Mouse (Mus musculus) lung, embryonic 15.5 days (tissue): ENCODE measurements at regions not wholly inside any gene's neighbourhood (a gene's known extent, or its start where the extent isn't known, plus 50 kb on each side); places are given as distances from the start of the nearest gene placed in this dataset.
"Not testable (repeated sequence)": the region's sequence is repeated elsewhere in the genome, so short reads cannot be mapped to it uniquely, and the experiment has no call there.

ENCODE experiments used
- ATAC-seq: fragments of 200-750 bp; cut with Nextera tagmentation; 2 replicates; pipeline ENCODE4 v1.8.0; 2017; ENCODE audit warnings: moderate number of reproducible peaks, borderline replicate concordance; ENCODE audit not compliant: low FRiP score, low TSS enrichment; ENCODE audit errors: extremely low read depth
- H3K27ac ChIP-seq: fragments of 300-500 bp; sonication (generic); 2 replicates; pipeline ENCODE4 v1.5.1; 2015; ENCODE audit warnings: moderate library complexity, mild to moderate bottlenecking, inconsistent platforms
- H3K27me3 ChIP-seq: fragments of 300-500 bp; sonication (generic); 2 replicates; pipeline ENCODE4 v1.6.1; 2015; ENCODE audit warnings: inconsistent platforms
- H3K36me3 ChIP-seq: fragments of 300-500 bp; sonication (generic); 2 replicates; pipeline ENCODE4 v1.6.1; 2015; ENCODE audit warnings: inconsistent platforms
- H3K4me1 ChIP-seq: fragments of 300-500 bp; sonication (generic); 2 replicates; pipeline ENCODE4 v1.6.1; 2015; ENCODE audit warnings: inconsistent platforms
- H3K4me2 ChIP-seq: fragments of 300-500 bp; sonication (generic); 2 replicates; pipeline ENCODE4 v1.6.1; 2015; ENCODE audit warnings: inconsistent platforms, mild to moderate bottlenecking, moderate library complexity
- H3K4me3 ChIP-seq: fragments of 300-500 bp; sonication (generic); 2 replicates; pipeline ENCODE4 v1.5.1; 2015; ENCODE audit warnings: mild to moderate bottlenecking, inconsistent platforms
- H3K9ac ChIP-seq: fragments of 300-500 bp; sonication (generic); 2 replicates; pipeline ENCODE4 v1.6.1; 2015; ENCODE audit warnings: inconsistent platforms
- H3K9me3 ChIP-seq: fragments of 300-500 bp; sonication (generic); 2 replicates; pipeline ENCODE4 v1.6.1; 2016; ENCODE audit warnings: inconsistent platforms
- WGBS: fragments of 180-500 bp; shearing (Covaris S2); methylation state at CpG from one replicate; pipeline ENCODE4 v1.1.7; 2015; 5-methylcytosine and 5-hydroxymethylcytosine counted together

DNA sequence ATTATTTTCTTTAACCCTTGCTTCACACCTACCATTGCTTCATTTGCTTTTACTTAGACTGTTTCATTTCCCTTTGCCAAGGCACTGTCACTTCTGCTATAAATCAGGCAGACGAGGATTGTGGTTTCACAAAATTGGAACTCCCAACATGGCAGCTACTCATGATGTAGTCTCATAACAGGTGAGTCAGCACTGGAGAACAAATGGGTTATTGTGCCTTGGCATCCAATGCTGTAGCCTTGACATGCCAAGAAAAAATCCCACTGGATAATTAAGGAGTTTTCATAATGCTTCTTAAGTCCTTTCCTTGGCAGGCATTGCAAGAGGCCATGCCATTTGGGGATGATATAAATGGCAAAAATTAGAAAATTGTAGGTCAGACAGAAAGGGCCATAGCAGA, 73.1 kb upstream of the Emcn start:
- H3K4me2 ChIP-seq = no peak overlapping the region
- no peaks in the 10 kb centered on the region for H3K27me3 ChIP-seq
- H3K4me1 ChIP-seq = 0 out of 2 replicates have a peak, but pooled peaks cover 2% of the 10 kb centered on the region
- WGBS = 79% methylated on average over 1 of the region's 1 CpGs
- no peak for ATAC-seq
- no peak overlapping the region for H3K27ac ChIP-seq
- H3K9ac ChIP-seq = no peak overlapping the region
- no peaks in the 10 kb centered on the region for H3K9me3 ChIP-seq
- no peaks in the 10 kb centered on the region for H3K36me3 ChIP-seq
- H3K4me3 ChIP-seq = no peak overlapping the region

DNA sequence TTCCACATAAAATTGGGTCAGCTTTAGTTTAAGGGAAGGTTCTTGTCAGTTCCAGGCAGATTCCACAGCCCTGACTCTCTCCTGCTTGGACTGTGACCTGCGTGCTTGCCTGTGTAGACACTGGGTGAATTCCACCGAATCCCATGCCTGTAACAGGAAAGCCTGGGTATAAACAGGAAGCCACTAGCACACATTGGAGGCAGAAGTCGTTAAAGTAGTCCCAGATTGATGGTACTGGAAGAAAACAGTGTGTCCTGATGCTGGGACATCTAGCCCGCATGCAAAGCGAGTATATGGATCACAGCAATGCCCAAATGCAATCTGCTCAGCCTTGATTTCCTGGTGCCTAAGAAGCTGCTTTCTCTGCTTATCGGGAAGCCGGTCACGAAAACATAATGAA, 65.4 kb upstream of the Emcn start:
- H3K9ac ChIP-seq = no peak overlapping the region
- 0 out of 2 replicates have a peak overlapping the region, but pooled peaks have one; percentile 45 for H3K27ac ChIP-seq
- peak; percentile 62; the same call in 1 of the 2 replicates for ATAC-seq

DNA sequence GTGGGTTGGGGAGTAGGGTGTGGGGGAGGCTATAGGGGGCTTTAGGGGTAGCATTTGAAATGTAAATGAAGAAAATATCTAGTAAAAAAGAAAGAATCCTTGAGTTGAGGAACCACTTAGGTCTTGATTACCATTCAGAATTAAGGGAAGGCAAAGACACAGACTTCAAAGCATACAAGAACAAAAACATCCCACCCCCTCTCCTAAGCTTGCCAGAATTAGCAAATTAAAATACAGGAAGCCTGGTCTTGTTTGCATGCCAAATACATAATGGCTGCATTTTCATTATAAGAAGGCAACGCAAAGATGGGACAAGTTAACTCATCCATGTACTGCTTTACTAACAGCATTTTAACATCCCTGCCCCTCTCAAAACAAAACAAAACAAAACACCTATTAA, 61.6 kb upstream of the Emcn start:
- 74% methylated on average over 1 of the region's 1 CpGs for WGBS
- Histone ChIP-seq H3K36me3 (no peaks in the 10 kb centered on the region), H3K4me3 (no peak overlapping the region), H3K4me2 (no peak overlapping the region), H3K27ac (no peak overlapping the region), H3K9ac (no peak overlapping the region), H3K4me1 (0 out of 2 replicates have a peak, but pooled peaks cover 4% of the 10 kb centered on the region), H3K27me3 (no peaks in the 10 kb centered on the region), H3K9me3 (no peaks in the 10 kb centered on the region)
- ATAC-seq = no peak

More for the DNA sequence above, 65.4 kb upstream of the Emcn start:
- H3K4me2 ChIP-seq = no peak overlapping the region
- H3K4me1 ChIP-seq = 0 out of 2 replicates have a peak, but pooled peaks cover 4% of the 10 kb centered on the region
- H3K27me3 ChIP-seq = no peaks in the 10 kb centered on the region
- no peak overlapping the region for H3K4me3 ChIP-seq
- no peaks in the 10 kb centered on the region for H3K9me3 ChIP-seq
- WGBS = 54% methylated on average over 8 of the region's 8 CpGs
- H3K36me3 ChIP-seq = no peaks in the 10 kb centered on the region

DNA sequence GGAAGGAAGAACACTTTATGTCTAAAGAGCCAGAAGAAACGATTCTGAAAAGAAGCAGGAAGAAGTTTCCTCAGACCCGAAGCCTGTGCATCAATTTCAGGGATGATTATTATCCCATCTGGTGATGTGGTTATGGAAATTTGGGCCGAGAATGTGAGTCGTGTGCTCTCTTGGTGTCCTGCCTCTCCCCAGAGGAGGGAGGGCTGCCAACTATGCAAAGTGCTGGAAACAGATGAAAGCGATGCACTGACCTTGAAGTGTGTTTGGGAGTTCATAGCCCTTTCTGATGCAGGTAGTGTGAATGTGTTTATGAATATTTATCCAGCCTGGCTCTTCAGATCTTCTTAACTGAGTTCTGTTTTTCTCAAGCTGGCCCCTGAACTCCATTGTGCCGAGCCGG, 59.8 kb upstream of the Emcn start:
- WGBS = 70% methylated on average over 7 of the region's 7 CpGs
- Histone ChIP-seq H3K4me2 (no peak overlapping the region), H3K4me3 (no peak overlapping the region), H3K27ac (no peak overlapping the region), H3K36me3 (no peaks in the 10 kb centered on the region), H3K9me3 (no peaks in the 10 kb centered on the region), H3K9ac (no peak overlapping the region), H3K4me1 (0 out of 2 replicates have a peak, but pooled peaks cover 4% of the 10 kb centered on the region), H3K27me3 (no peaks in the 10 kb centered on the region)
- no peak for ATAC-seq

DNA sequence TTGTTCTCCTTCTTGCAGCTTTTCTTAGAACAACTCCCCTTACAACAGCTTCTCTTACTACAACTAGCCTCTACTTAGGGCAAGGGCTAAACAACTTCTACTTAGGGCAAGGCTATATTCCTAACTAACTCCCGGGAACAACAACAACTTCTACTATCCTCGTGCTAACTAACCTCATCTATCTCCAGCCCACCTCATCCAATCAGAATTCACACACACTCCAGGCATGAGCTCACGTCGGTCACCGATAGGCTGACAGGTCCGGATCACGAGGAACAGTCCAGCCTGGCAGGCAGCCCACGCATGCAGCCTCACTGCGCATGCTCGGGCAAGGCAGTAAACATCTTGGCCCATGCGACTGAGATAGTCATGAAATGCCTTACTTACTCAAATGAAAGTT, 53.3 kb upstream of the Emcn start:
- H3K36me3 ChIP-seq, H3K27me3 ChIP-seq, H3K4me2 ChIP-seq, H3K27ac ChIP-seq, H3K9ac ChIP-seq, H3K4me3 ChIP-seq, H3K4me1 ChIP-seq, ATAC-seq, H3K9me3 ChIP-seq: not testable (repeated sequence)
- WGBS = 86% methylated on average over 11 of the region's 11 CpGs

DNA sequence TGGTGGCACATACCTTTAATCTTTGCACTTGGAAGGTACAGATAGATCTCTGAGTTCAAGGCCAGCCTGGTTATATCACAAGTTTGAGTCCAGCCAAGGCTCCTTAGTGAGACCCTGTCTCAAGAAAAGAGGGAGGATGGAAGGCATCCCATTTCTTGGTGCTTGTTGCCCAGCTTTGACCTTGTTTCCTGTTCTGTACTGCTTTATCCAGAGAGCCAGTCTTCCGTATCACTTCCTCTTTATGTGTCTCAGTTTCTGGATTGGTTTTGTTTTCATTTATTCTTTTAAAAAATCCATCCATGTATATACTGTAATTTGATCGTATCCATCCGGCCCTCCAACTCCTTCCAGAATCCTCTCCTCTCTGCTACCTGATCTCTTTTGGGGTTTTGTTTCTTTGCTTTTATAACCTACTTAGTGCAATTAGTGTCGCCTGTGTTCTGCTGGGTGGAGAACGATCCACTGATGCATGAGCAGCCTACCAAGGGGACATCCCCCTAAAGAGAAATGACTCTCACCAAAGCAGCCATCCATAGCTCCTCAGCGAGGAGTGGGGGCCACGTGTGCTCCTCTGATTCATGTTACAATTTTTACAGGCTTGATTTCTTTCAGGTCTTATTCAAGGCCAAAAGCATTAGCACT, 52.4 kb upstream of the Emcn start:
- H3K27ac ChIP-seq = no peak overlapping the region
- WGBS = 83% methylated on average over 7 of the region's 7 CpGs
- no peak for ATAC-seq

DNA sequence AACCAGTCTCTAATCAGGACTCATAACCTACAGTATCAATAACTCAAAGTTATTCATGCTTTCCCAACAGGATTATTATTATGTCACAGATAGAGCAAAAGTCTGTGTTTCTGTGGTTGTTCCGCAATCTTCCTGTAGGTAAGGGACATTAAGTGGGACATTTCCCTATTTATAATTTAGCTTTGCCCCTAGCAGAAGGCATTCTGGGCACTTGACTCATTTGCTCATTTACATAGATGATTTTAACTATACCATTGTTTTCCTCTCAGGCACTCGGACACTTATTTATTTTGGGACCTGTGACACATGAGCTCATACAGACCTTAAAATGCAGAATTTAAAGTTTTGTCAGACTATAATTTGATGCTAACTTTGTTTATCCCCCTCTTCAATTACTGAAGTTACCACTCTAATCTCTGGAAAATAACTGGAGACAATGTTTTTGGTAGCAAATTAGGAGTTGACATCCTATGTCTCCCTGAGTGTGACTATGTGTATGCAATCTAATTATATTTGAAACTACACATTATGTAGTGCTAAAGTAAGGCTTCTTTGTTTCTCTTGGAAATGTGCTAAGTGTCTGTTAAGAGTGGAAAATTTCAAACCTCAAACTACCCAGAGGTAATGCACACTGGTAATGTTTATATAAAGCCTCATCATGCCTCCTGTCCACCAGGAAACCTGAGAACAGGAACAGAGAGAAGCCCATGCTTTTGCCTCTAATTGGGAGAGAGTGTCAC, 51.8 kb upstream of the Emcn start:
- Histone ChIP-seq H3K4me2 (no peak overlapping the region), H3K27ac (no peak overlapping the region), H3K36me3 (no peaks in the 10 kb centered on the region), H3K4me3 (no peak overlapping the region), H3K4me1 (no peaks in the 10 kb centered on the region), H3K9ac (no peak overlapping the region), H3K9me3 (no peaks in the 10 kb centered on the region), H3K27me3 (no peaks in the 10 kb centered on the region)
- 76% methylated on average over 2 of the region's 2 CpGs for WGBS
- no peak for ATAC-seq

More for the DNA sequence above, 52.4 kb upstream of the Emcn start:
- no peak overlapping the region for H3K4me2 ChIP-seq
- H3K36me3 ChIP-seq = no peaks in the 10 kb centered on the region
- H3K4me3 ChIP-seq = no peak overlapping the region
- H3K9ac ChIP-seq = no peak overlapping the region
- no peaks in the 10 kb centered on the region for H3K27me3 ChIP-seq
- H3K4me1 ChIP-seq = no peaks in the 10 kb centered on the region
- H3K9me3 ChIP-seq = no peaks in the 10 kb centered on the region

DNA sequence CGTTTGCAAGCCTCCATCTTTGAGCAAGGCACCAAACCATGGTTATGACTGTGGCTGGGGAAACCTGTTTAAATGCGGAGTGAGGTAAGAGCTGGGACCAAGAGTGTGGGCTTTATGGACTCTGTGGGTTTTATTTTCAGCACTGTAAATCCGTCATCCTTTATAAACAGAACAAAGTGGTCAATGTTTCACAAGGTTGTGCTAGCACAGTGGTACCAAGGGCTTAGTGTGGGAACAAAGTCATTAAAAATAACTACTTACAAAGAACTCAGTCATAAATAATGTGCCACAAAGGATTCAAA, 51.2 kb upstream of the Emcn start:
- no peak overlapping the region for H3K4me2 ChIP-seq
- H3K27ac ChIP-seq = no peak overlapping the region
- H3K27me3 ChIP-seq = no peaks in the 10 kb centered on the region
- no peak overlapping the region for H3K4me3 ChIP-seq
- H3K9me3 ChIP-seq = no peaks in the 10 kb centered on the region
- H3K4me1 ChIP-seq = no peaks in the 10 kb centered on the region
- 58% methylated on average over 3 of the region's 3 CpGs for WGBS
- no peak for ATAC-seq
- no peak overlapping the region for H3K9ac ChIP-seq
- no peaks in the 10 kb centered on the region for H3K36me3 ChIP-seq
